Comparison of ENCODE assay signal across 9 mouse cellular contexts in the genomic region with DNA sequence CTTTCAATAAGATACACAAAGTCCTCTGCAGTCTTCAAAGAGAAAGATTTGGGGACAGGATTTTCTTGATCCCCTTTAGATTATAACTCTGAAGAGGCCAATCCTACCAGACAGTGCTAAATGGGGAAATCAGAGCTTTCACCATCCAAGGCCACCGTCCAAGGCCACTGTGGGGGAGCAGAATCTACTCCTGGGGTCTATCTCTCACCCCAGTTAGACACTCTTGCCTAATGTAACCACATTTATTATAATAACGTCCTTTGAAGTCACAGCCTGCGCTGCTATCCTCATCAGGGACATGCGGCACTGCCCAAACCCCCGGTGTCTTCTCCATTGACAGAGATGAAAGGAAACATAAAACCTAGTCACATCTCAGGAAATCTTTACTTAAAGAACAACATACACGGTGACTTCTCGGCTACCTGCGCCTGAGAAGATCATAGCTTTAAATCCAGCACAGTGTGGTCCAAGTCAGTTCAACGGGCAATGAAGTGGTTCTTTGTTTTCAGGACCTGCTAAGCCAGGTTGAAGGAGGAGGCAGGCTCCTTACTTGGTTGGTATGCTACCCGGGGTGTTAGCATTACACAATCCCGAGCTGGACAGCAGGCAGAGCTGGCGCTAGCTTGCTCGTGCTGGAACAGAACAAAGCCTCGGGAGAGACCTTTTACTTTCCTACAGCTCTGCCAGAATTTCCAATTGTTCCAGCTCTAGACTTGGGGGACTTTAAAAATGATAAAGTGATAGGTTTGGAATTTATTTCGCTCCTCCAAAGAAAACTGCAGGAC. TPM values are rescaled to one million over a fixed set of nuclear protein-coding genes. Genes with fewer than 3 reads are reported as not detected.
DNase-seq lines count a peak whose midpoint lies in the region; ATAC-seq and TF ChIP-seq lines count a peak whose summit lies in the region.
"Had no signal": no experiment of that assay in that cellular context is flagged by ENCODE, and none has a peak within 500 bp of the region (broad histone marks: within the 10 kb centered on the region; RNA-seq: fewer than 3 reads in every experiment).

No protein-coding gene starts in this region.

- H3K36me3 ChIP-seq in hindbrain, postnatal 0 days (ENCODE audit: insufficient read depth, low read length): no peaks in the 10 kb centered on the region
- H3K36me3 ChIP-seq in hindbrain, embryonic 10.5 days: no peaks in the 10 kb centered on the region
- H3K36me3 ChIP-seq in stomach, embryonic 14.5 days (ENCODE audit: control insufficient read depth, insufficient read depth, low read length): no peaks in the 10 kb centered on the region
- H3K36me3 ChIP-seq: liver, embryonic 13.5 days had no signal

- TF ChIP-seq CTCF in hindbrain, postnatal 0 days (IDR thresholded peaks at IDR 0.05; ENCODE audit: low read depth): no peak

- no peak overlapping the region for H3K4me3 ChIP-seq in hindbrain, postnatal 0 days (ENCODE audit: low read length)
- H3K4me3 ChIP-seq in hindbrain, embryonic 10.5 days: no peak overlapping the region
- H3K4me3 ChIP-seq in stomach, embryonic 14.5 days (ENCODE audit: low read depth, low read length): no peak overlapping the region

- peak; percentile 55 for DNase-seq in hindbrain, postnatal 0 days (ENCODE audit: low spot score)
- DNase-seq in hindbrain, embryonic 10.5 days (ENCODE audit: low spot score): no peak
- DNase-seq in adrenal gland, adult 8-10 months: peak; percentile 36
- DNase-seq in gonadal fat pad, adult 2 months (ENCODE audit: low read depth): peak; percentile 96
- DNase-seq in kidney, postnatal 36 days: peak; percentile 48 to 56
- DNase-seq in embryo, embryonic 10 days (ENCODE audit: low spot score): no peak
- DNase-seq in thymus, postnatal 4 days: no peak
- DNase-seq: liver, embryonic 13.5 days had no signal

- peak overlapping the region; percentile 76 for H3K27ac ChIP-seq in hindbrain, postnatal 0 days
- H3K27ac ChIP-seq in hindbrain, embryonic 10.5 days: no peak overlapping the region
- H3K27ac ChIP-seq in stomach, embryonic 14.5 days (ENCODE audit: low read length): no peak overlapping the region

- no peak overlapping the region for H3K9ac ChIP-seq in hindbrain, postnatal 0 days (replicated peaks; ENCODE audit: low read length)
- no peak overlapping the region for H3K9ac ChIP-seq in stomach, embryonic 14.5 days (replicated peaks; ENCODE audit: low read depth, low read length)

- 54% methylated on average over 15 of the region's 15 CpGs for WGBS in hindbrain, postnatal 0 days
- WGBS in hindbrain, embryonic 10.5 days: 67% methylated on average over 15 of the region's 15 CpGs
- 67% methylated on average over 15 of the region's 15 CpGs for WGBS in stomach, embryonic 14.5 days

- H3K9me3 ChIP-seq in hindbrain, postnatal 0 days (ENCODE audit: low read length): no peaks in the 10 kb centered on the region
- H3K9me3 ChIP-seq in hindbrain, embryonic 10.5 days: no peaks in the 10 kb centered on the region
- H3K9me3 ChIP-seq in stomach, embryonic 14.5 days (ENCODE audit: control insufficient read depth, low read depth, low read length): no peaks in the 10 kb centered on the region
- H3K9me3 ChIP-seq: liver, embryonic 13.5 days had no signal

- ATAC-seq in hindbrain, postnatal 0 days: peak; percentile 87
- 0 out of 2 replicates have a peak, but pooled peaks have one; percentile 28 for ATAC-seq in stomach, embryonic 14.5 days (ENCODE audit: insufficient number of reproducible peaks, insufficient read depth, low FRiP score, low read depth)

- no peaks in the 10 kb centered on the region for H3K4me1 ChIP-seq in hindbrain, postnatal 0 days (ENCODE audit: insufficient read depth, low read length)
- peaks cover 11% of the 10 kb centered on the region; the same call in 1 of the 2 replicates for H3K4me1 ChIP-seq in hindbrain, embryonic 10.5 days (replicated peaks)
- no peaks in the 10 kb centered on the region for H3K4me1 ChIP-seq in stomach, embryonic 14.5 days (ENCODE audit: control insufficient read depth, insufficient read depth, low read length)

- no peak overlapping the region for H3K4me2 ChIP-seq in hindbrain, postnatal 0 days (ENCODE audit: low read depth, low read length)
- no peak overlapping the region for H3K4me2 ChIP-seq in stomach, embryonic 14.5 days (replicated peaks; ENCODE audit: low read depth, low read length)

- no peaks in the 10 kb centered on the region; the same call in 1 of the 2 replicates for H3K27me3 ChIP-seq in hindbrain, postnatal 0 days (ENCODE audit: insufficient read depth, low read length)
- no peaks in the 10 kb centered on the region for H3K27me3 ChIP-seq in hindbrain, embryonic 10.5 days (ENCODE audit: insufficient read depth, poor library complexity, severe bottlenecking)
- no peaks in the 10 kb centered on the region for H3K27me3 ChIP-seq in stomach, embryonic 14.5 days (ENCODE audit: control insufficient read depth, insufficient read depth, low read length)
- H3K27me3 ChIP-seq: liver, embryonic 13.5 days had no signal

RNA-seq across cellular contexts. Expression of a gene that starts 23.8 kb away (rescaled TPM):
- total RNA-seq in hindbrain, postnatal 0 days (2014; rRNA removed): 24.3 and 30.5 TPM in 2 replicates
- polyA plus RNA-seq in hindbrain, postnatal 0 days (2015; fragmentation: Nextera tagmentation; extraction: Ambion mirVana): 34.9 and 37.2 TPM in 2 replicates
- 31.5 and 38.7 TPM in 2 replicates for polyA plus RNA-seq in hindbrain, embryonic 10.5 days (2016; fragmentation: Nextera tagmentation; extraction: Ambion mirVana)
- total RNA-seq in adrenal gland, adult 8-10 months (2022): 10 to 100 TPM; 44.4 to 79.1 (median 59.9) TPM
- 14.8 and 17.3 TPM in 2 replicates for polyA plus RNA-seq in gonadal fat pad, adult 2 months (2012; rRNA removed)
- polyA plus RNA-seq in stomach, embryonic 14.5 days (2014; fragmentation: Nextera tagmentation; extraction: Ambion mirVana): 42.4 and 42.8 TPM in 2 replicates

Comparison
In these comparisons a context has a peak if more than half of its experiments do, and no peak if none do; other contexts are left out.
1. DNase-seq: peak in hindbrain, postnatal 0 days (single experiment), adrenal gland, adult 8-10 months (single experiment), gonadal fat pad, adult 2 months (single experiment) and kidney, postnatal 36 days (2 of 2); none in hindbrain, embryonic 10.5 days (single experiment), embryo, embryonic 10 days (single experiment) and thymus, postnatal 4 days (single experiment).